Mouse (Mus musculus) MEL (cell line): ENCODE data around the gene Grb10. TPM values are rescaled to one million over a fixed set of nuclear protein-coding genes. Genes with fewer than 3 reads are reported as not detected.

Source experiments
- DNase-seq: peaks from one replicate; pipeline ENCODE4 v3.0.0; 2011; ENCODE audit warnings: low read depth, low spot score
- H3K27ac ChIP-seq: 2 replicates; pipeline ENCODE4 v1.5.1; 2012; ENCODE audit warnings: low read depth, mild to moderate bottlenecking, control low read depth, low read length, moderate library complexity; ENCODE audit not compliant: control insufficient read depth
- H3K27me3 ChIP-seq, 2 experiments: fragments of 150-350 bp in 1 of 2; sonication (generic) in 1 of 2; 2 replicates each; pipeline ENCODE4 v1.6.1; 2012; ENCODE audit warnings: low read length in 2 of 2, mild to moderate bottlenecking in 2 of 2, improper control_type of control experiment in 1 of 2, moderate library complexity in 1 of 2; ENCODE audit not compliant: insufficient read depth in 2 of 2, control insufficient read depth in 1 of 2
- H3K36me3 ChIP-seq, 2 experiments: 2 replicates each; pipeline ENCODE4 v1.6.1; 2012 to 2014; ENCODE audit warnings: low read length in 2 of 2, improper control_type of control experiment in 1 of 2, inconsistent platforms in 1 of 2, mild to moderate bottlenecking in 1 of 2; ENCODE audit not compliant: insufficient read depth in 2 of 2, control insufficient read depth in 1 of 2
- H3K4me1 ChIP-seq, 2 experiments: fragments of 150-350 bp in 1 of 2; sonication (generic) in 1 of 2; 2 replicates each; pipeline ENCODE4 v1.6.1; 2012; ENCODE audit warnings: low read length in 2 of 2, improper control_type of control experiment in 1 of 2, mild to moderate bottlenecking in 1 of 2; ENCODE audit not compliant: insufficient read depth in 2 of 2, control insufficient read depth in 1 of 2
- H3K4me3 ChIP-seq, 2 experiments: fragments of 150-350 bp in 1 of 2; sonication (generic) in 1 of 2; 2 replicates each; pipeline ENCODE4 v1.5.1; 2012; ENCODE audit warnings: low read depth in 2 of 2, low read length in 2 of 2, mild to moderate bottlenecking in 2 of 2, moderate library complexity in 2 of 2, control low read depth in 1 of 2, improper control_type of control experiment in 1 of 2; ENCODE audit not compliant: control insufficient read depth in 1 of 2, insufficient read depth in 1 of 2
- H3K79me2 ChIP-seq: 2 replicates; pipeline ENCODE4 v1.6.1; 2012; ENCODE audit warnings: mild to moderate bottlenecking, low read length, moderate library complexity; ENCODE audit not compliant: control insufficient read depth, poor library complexity, insufficient read depth
- H3K9ac ChIP-seq: 2 replicates; pipeline ENCODE4 v1.6.1; 2012; ENCODE audit warnings: low read depth, mild to moderate bottlenecking, control low read depth, low read length, moderate library complexity; ENCODE audit not compliant: control insufficient read depth, poor library complexity, severe bottlenecking
- H3K9me3 ChIP-seq: fragments of 150-350 bp; sonication (generic); replicated peaks from 2 replicates; pipeline ENCODE4 v1.6.1; 2012; ENCODE audit warnings: mild to moderate bottlenecking, low read length, improper control_type of control experiment, moderate library complexity; ENCODE audit not compliant: insufficient read depth
- CHD1 ChIP-seq: IDR thresholded peaks from 2 replicates; pipeline ENCODE4 v1.6.1; 2012; ENCODE audit warnings: low read depth, mild to moderate bottlenecking, inconsistent platforms, low read length, improper control_type of control experiment
- CHD2 ChIP-seq: IDR thresholded peaks from 2 replicates; pipeline ENCODE4 v1.6.1; 2011; ENCODE audit warnings: low read length, improper control_type of control experiment
- E2F4 ChIP-seq: IDR thresholded peaks from 2 replicates; pipeline ENCODE4 v1.6.1; 2011; ENCODE audit warnings: low read depth, low read length, improper control_type of control experiment, borderline replicate concordance
- ELF1 ChIP-seq: IDR thresholded peaks from 2 replicates; pipeline ENCODE4 v1.6.1; 2014; ENCODE audit warnings: low read depth, mild to moderate bottlenecking, inconsistent platforms, low read length, improper control_type of control experiment, moderate library complexity
- ETS1 ChIP-seq: IDR thresholded peaks from 2 replicates; pipeline ENCODE4 v1.6.1; 2012; ENCODE audit warnings: low read depth, mild to moderate bottlenecking, inconsistent platforms, low read length, improper control_type of control experiment, moderate library complexity
- GABPA ChIP-seq: IDR thresholded peaks from 2 replicates; pipeline ENCODE4 v1.6.1; 2012; ENCODE audit warnings: low read depth, mild to moderate bottlenecking, inconsistent platforms, low read length, improper control_type of control experiment, moderate library complexity
- JUND ChIP-seq: IDR thresholded peaks from 2 replicates; pipeline ENCODE4 v1.6.1; 2011; ENCODE audit warnings: low read depth, mild to moderate bottlenecking, improper control_type of control experiment, low read length
- MAFK ChIP-seq: IDR thresholded peaks from 2 replicates; pipeline ENCODE4 v1.6.1; 2011; ENCODE audit warnings: low read depth, mild to moderate bottlenecking, low read length, improper control_type of control experiment, borderline replicate concordance
- MAX ChIP-seq: IDR thresholded peaks from 2 replicates; pipeline ENCODE4 v1.6.1; 2011; ENCODE audit warnings: low read length, improper control_type of control experiment
- MAZ ChIP-seq: IDR thresholded peaks from 2 replicates; pipeline ENCODE4 v1.6.1; 2012; ENCODE audit warnings: low read depth, mild to moderate bottlenecking, inconsistent platforms, low read length, improper control_type of control experiment
- MEF2A ChIP-seq: IDR thresholded peaks from 2 replicates; pipeline ENCODE4 v1.6.1; 2014; ENCODE audit warnings: low read depth, mild to moderate bottlenecking, inconsistent platforms, low read length, improper control_type of control experiment; ENCODE audit not compliant: poor library complexity, insufficient replicate concordance, severe bottlenecking; ENCODE audit errors: extremely low read depth
- MYB ChIP-seq: IDR thresholded peaks from 2 replicates; pipeline ENCODE4 v1.6.1; 2011; ENCODE audit warnings: mild to moderate bottlenecking, low read depth, low read length, improper control_type of control experiment
- POLR2A ChIP-seq, 2 experiments: IDR thresholded peaks; 2 replicates each; pipeline ENCODE4 v1.6.1; 2011 to 2012; ENCODE audit warnings: low read length in 2 of 2, mild to moderate bottlenecking in 2 of 2, control low read depth in 1 of 2, improper control_type of control experiment in 1 of 2, low read depth in 1 of 2, moderate library complexity in 1 of 2; ENCODE audit not compliant: control insufficient read depth in 1 of 2, insufficient read depth in 1 of 2, poor library complexity in 1 of 2
- POLR2AphosphoS5 ChIP-seq: IDR thresholded peaks from 2 replicates; pipeline ENCODE4 v1.6.1; 2012; ENCODE audit warnings: low read depth, borderline replicate concordance, mild to moderate bottlenecking, inconsistent platforms, low read length, moderate library complexity, mixed read lengths
- TAL1 ChIP-seq: IDR thresholded peaks from 2 replicates; pipeline ENCODE4 v1.6.1; 2012; ENCODE audit warnings: mild to moderate bottlenecking, inconsistent platforms, low read length, moderate library complexity, mixed read lengths
- TBP ChIP-seq: IDR thresholded peaks from 2 replicates; pipeline ENCODE4 v1.8.0; 2011; ENCODE audit warnings: low read depth, low read length, improper control_type of control experiment
- TCF12 ChIP-seq: IDR thresholded peaks from 2 replicates; pipeline ENCODE4 v1.6.1; 2014; ENCODE audit warnings: low read depth, mild to moderate bottlenecking, inconsistent platforms, low read length, improper control_type of control experiment, moderate library complexity
- USF1 ChIP-seq: IDR thresholded peaks from 2 replicates; pipeline ENCODE4 v1.6.1; 2014; ENCODE audit warnings: low read depth, mild to moderate bottlenecking, inconsistent platforms, low read length, improper control_type of control experiment, moderate library complexity
- polyA plus RNA-seq, 2 experiments: library from polyadenylated mRNA; stranded (reverse) in 1 of 2; unstranded in 1 of 2; fragments of >175 nt in 1 of 2; fragments of >200 nt in 1 of 2; gene quantifications; 2 replicates each; pipeline versions ENCODE4 v1.2.1 to v1.2.4; 2012; ENCODE audit warnings: low replicate concordance in 2 of 2, low read depth in 1 of 2; ENCODE audit not compliant: insufficient read length in 2 of 2, insufficient read depth in 1 of 2, missing spikeins in 1 of 2
- total RNA-seq: library from RNA; depleted of rRNA; stranded (reverse); fragments of 300-350 nt; gene quantifications from 2 replicates; pipeline ENCODE4 v1.2.3, GENCODE M21; 2012

Grb10 gene
- total and polyA plus RNA-seq, 3 experiments = not detected

DNA sequence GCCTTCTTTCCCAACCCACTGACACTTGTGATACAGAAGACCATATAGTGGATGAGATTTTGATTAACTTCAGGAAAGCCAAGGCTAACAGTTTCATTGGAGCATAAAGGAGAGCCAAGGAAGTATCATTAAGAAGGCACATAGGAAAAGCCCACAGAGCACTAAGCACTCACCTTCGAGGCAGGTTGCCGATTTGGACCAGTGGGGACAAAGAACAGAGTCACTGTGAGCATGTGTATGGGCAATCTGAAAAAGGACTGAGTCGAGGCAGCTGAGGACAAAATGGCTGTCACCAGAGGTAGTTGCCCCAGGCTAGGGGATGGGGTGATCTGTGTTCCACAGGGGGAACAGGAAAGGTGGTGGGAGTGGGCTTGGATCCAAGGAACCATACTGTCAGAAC is 140.0 kb downstream of the Grb10 start:
- Histone ChIP-seq H3K4me3 (no peak overlapping the region), H3K9ac (no peak overlapping the region), H3K27ac (no peak overlapping the region), H3K79me2 (no peaks in the 10 kb centered on the region), H3K27me3 (peaks cover 5 to 10% of the 10 kb centered on the region in 2 experiments), H3K36me3 (peaks cover 0 to 3% of the 10 kb centered on the region in 2 experiments; a peak in 2 of 4 replicates), H3K4me1 (0 out of 4 replicates have a peak, but pooled peaks cover 0 to 3% of the 10 kb centered on the region in 2 experiments), H3K9me3 (no peaks in the 10 kb centered on the region)
- TF ChIP-seq TCF12 = no peak
- no peak for TF ChIP-seq CHD1
- TF ChIP-seq CHD2 = no peak
- no peak for TF ChIP-seq MEF2A
- no peak for TF ChIP-seq TBP
- no peak for TF ChIP-seq TAL1
- TF ChIP-seq ETS1 = no peak
- no peak for TF ChIP-seq MAFK
- TF ChIP-seq JUND = no peak
- TF ChIP-seq MAZ = no peak
- no peak for TF ChIP-seq POLR2A (IDR thresholded peaks at IDR 0.05; ENCODE audit: control insufficient read depth in 1 of 2, insufficient read depth in 1 of 2, low read depth in 1 of 2, low read length in 2 of 2, poor library complexity in 1 of 2)
- no peak for TF ChIP-seq POLR2AphosphoS5
- TF ChIP-seq MYB = no peak
- TF ChIP-seq USF1 = no peak
- TF ChIP-seq ELF1 = no peak
- TF ChIP-seq E2F4 = no peak
- no peak for TF ChIP-seq GABPA
- no peak for DNase-seq

- Histone ChIP-seq H3K79me2 (no peaks in the 10 kb centered on the region), H3K36me3 (peaks cover 0 to 3% of the 10 kb centered on the region in 2 experiments; a peak in 2 of 4 replicates), H3K27ac (no peak within 1 kb of the TSS), H3K4me3 (no peak within 1 kb of the TSS), H3K27me3 (peaks cover 7 to 15% of the 10 kb centered on the region in 2 experiments), H3K4me1 (0 out of 4 replicates have a peak, but pooled peaks cover 0 to 3% of the 10 kb centered on the region in 2 experiments), H3K9me3 (no peaks in the 10 kb centered on the region), H3K9ac (no peak within 1 kb of the TSS)
- TF ChIP-seq MYB (no peak), MAX (peak; percentile 39; the same call in 1 of the 2 replicates)
- TF ChIP-seq, all 39 proteins: peak for 1
- peak; percentile 53 for DNase-seq
These were observed 140.7 kb downstream of the Grb10 start, which contains the start of gene Ddc for GRCm38 (mm10) chr11:11897645-11898357. Ddc (minus strand) TSS chr11:11898144.
